Mouse (Mus musculus) olfactory bulb, adult 2 months (tissue): Measurements from ENCODE around the gene Gm17190.

ENCODE experiments used
- CTCF ChIP-seq: fragments of 200-500 bp; IDR thresholded peaks from 2 replicates; pipeline ENCODE4 v1.5.1; 2012; ENCODE audit warnings: low read depth, mild to moderate bottlenecking, low read length, moderate library complexity; ENCODE audit not compliant: insufficient read depth
- POLR2A ChIP-seq: fragments of 200-500 bp; IDR thresholded peaks from 2 replicates; pipeline ENCODE4 v1.6.1; 2012; ENCODE audit warnings: mild to moderate bottlenecking, low read depth, low read length, moderate library complexity; ENCODE audit not compliant: insufficient read depth

- TF ChIP-seq POLR2A (no peak), CTCF (no peak)
Observed at GRCm38 (mm10) chr13:96073555-96073954, 8.3 kb upstream of the Gm17190 start.
